Mouse (Mus musculus) testis, adult 2 months (tissue): ENCODE results near the gene Itgb5. TPM values are rescaled to one million over a fixed set of nuclear protein-coding genes. Genes with fewer than 3 reads are reported as not detected.
A peak's percentile ranks its signal among the peaks of the same experiment; 100 is the strongest.

ENCODE experiments used
- H3K27ac ChIP-seq: fragments of 200-500 bp; 2 replicates; pipeline ENCODE4 v1.5.1; 2012; ENCODE audit warnings: low read depth, low read length; ENCODE audit not compliant: control insufficient read depth, insufficient read depth
- H3K27me3 ChIP-seq: fragments of 200-500 bp; 2 replicates; pipeline ENCODE4 v1.6.1; 2012; ENCODE audit warnings: mild to moderate bottlenecking, low read length, moderate library complexity; ENCODE audit not compliant: control insufficient read depth, insufficient read depth
- H3K36me3 ChIP-seq: fragments of 200-500 bp; 2 replicates; pipeline ENCODE4 v1.6.1; 2012; ENCODE audit warnings: mild to moderate bottlenecking, low read length; ENCODE audit not compliant: control insufficient read depth, insufficient read depth
- H3K4me1 ChIP-seq: fragments of 200-500 bp; 2 replicates; pipeline ENCODE4 v1.6.1; 2012; ENCODE audit warnings: low read length; ENCODE audit not compliant: control insufficient read depth, insufficient read depth
- H3K4me3 ChIP-seq: fragments of 200-500 bp; 2 replicates; pipeline ENCODE4 v1.5.1; 2012; ENCODE audit warnings: low read depth, mild to moderate bottlenecking, low read length, moderate library complexity, mixed read lengths; ENCODE audit not compliant: control insufficient read depth
- CTCF ChIP-seq: fragments of 200-500 bp; IDR thresholded peaks from 2 replicates; pipeline ENCODE4 v1.5.1; 2012; ENCODE audit warnings: low read depth, mild to moderate bottlenecking, inconsistent platforms, low read length, moderate library complexity; ENCODE audit not compliant: control insufficient read depth, insufficient read depth, insufficient replicate concordance
- POLR2A ChIP-seq: fragments of 200-500 bp; IDR thresholded peaks from 2 replicates; pipeline ENCODE4 v1.6.1; 2012; ENCODE audit warnings: low read depth, mild to moderate bottlenecking, inconsistent platforms, low read length, moderate library complexity; ENCODE audit not compliant: control insufficient read depth
- polyA plus RNA-seq: library from polyadenylated mRNA; depleted of rRNA; stranded (reverse); fragments of >200 nt; gene quantifications from 2 replicates; pipeline ENCODE4 v1.2.3, GENCODE M21; 2012

The Itgb5 gene
- polyA plus RNA-seq, 1 experiment, result 33.0 TPM

GRCm38 (mm10) chr16:33833429-33833753 lies 3.9 kb downstream of the Itgb5 start:
- H3K4me1 ChIP-seq, result peaks cover 10% of the 10 kb centered on the region
- TF ChIP-seq CTCF (no peak), POLR2A (no peak)
- no peaks in the 10 kb centered on the region for H3K27me3 ChIP-seq
- H3K36me3 ChIP-seq, result no peaks in the 10 kb centered on the region
- no peak overlapping the region for H3K27ac ChIP-seq
- peak overlapping the region; percentile 70; the same call in 1 of the 2 replicates for H3K4me3 ChIP-seq

GRCm38 (mm10) chr16:33833781-33834482 lies 4.5 kb downstream of the Itgb5 start:
- Histone ChIP-seq H3K27ac (peak overlapping the region; percentile 23; the same call in 1 of the 2 replicates), H3K27me3 (no peaks in the 10 kb centered on the region), H3K36me3 (no peaks in the 10 kb centered on the region), H3K4me3 (peak overlapping the region; percentile 70), H3K4me1 (peaks cover 10% of the 10 kb centered on the region)
- no peak for TF ChIP-seq POLR2A
- TF ChIP-seq CTCF, result no peak

- TF ChIP-seq CTCF (no peak), POLR2A (no peak)
- Histone ChIP-seq H3K36me3 (no peaks in the 10 kb centered on the region), H3K4me1 (peaks cover 10% of the 10 kb centered on the region), H3K27ac (no peak overlapping the region), H3K27me3 (no peaks in the 10 kb centered on the region), H3K4me3 (no peak overlapping the region)
Observed at GRCm38 (mm10) chr16:33836676-33837075, 7.2 kb downstream of the Itgb5 start.

- Histone ChIP-seq H3K4me1 (peaks cover 10% of the 10 kb centered on the region), H3K27ac (no peak overlapping the region), H3K27me3 (no peaks in the 10 kb centered on the region), H3K4me3 (no peak overlapping the region), H3K36me3 (no peaks in the 10 kb centered on the region)
- no peak for TF ChIP-seq CTCF
- TF ChIP-seq POLR2A, result no peak
Observed at GRCm38 (mm10) chr16:33837191-33837590, 7.7 kb downstream of the Itgb5 start.

GRCm38 (mm10) chr16:33840616-33841015 lies 11.2 kb downstream of the Itgb5 start:
- no peaks in the 10 kb centered on the region; the same call in 1 of the 2 replicates for H3K4me1 ChIP-seq
- H3K27ac ChIP-seq, result no peak overlapping the region
- H3K36me3 ChIP-seq, result no peaks in the 10 kb centered on the region
- H3K4me3 ChIP-seq, result no peak overlapping the region
- no peaks in the 10 kb centered on the region for H3K27me3 ChIP-seq
- no peak for TF ChIP-seq POLR2A
- TF ChIP-seq CTCF, result no peak

- Histone ChIP-seq H3K27me3 (no peaks in the 10 kb centered on the region), H3K36me3 (no peaks in the 10 kb centered on the region), H3K4me1 (no peaks in the 10 kb centered on the region; the same call in 1 of the 2 replicates), H3K4me3 (no peak overlapping the region), H3K27ac (peak overlapping the region; percentile 39; the same call in 1 of the 2 replicates)
- no peak for TF ChIP-seq POLR2A
- TF ChIP-seq CTCF, result no peak
Observed at GRCm38 (mm10) chr16:33842081-33842880, 12.8 kb downstream of the Itgb5 start.

GRCm38 (mm10) chr16:33844150-33844611 lies 14.7 kb downstream of the Itgb5 start:
- Histone ChIP-seq H3K27ac (no peak overlapping the region), H3K27me3 (no peaks in the 10 kb centered on the region), H3K4me3 (no peak overlapping the region), H3K36me3 (no peaks in the 10 kb centered on the region), H3K4me1 (no peaks in the 10 kb centered on the region; the same call in 1 of the 2 replicates)
- TF ChIP-seq CTCF, result no peak
- TF ChIP-seq POLR2A, result no peak
